Mouse (Mus musculus): ENCODE data around the gene Kalrn. TPM values are rescaled to one million over a fixed set of nuclear protein-coding genes. Genes with fewer than 3 reads are reported as not detected.

Kalrn gene
- total and polyA plus RNA-seq, 2 experiments from 2014 or later = 19.4 to 44.5 TPM

DNA sequence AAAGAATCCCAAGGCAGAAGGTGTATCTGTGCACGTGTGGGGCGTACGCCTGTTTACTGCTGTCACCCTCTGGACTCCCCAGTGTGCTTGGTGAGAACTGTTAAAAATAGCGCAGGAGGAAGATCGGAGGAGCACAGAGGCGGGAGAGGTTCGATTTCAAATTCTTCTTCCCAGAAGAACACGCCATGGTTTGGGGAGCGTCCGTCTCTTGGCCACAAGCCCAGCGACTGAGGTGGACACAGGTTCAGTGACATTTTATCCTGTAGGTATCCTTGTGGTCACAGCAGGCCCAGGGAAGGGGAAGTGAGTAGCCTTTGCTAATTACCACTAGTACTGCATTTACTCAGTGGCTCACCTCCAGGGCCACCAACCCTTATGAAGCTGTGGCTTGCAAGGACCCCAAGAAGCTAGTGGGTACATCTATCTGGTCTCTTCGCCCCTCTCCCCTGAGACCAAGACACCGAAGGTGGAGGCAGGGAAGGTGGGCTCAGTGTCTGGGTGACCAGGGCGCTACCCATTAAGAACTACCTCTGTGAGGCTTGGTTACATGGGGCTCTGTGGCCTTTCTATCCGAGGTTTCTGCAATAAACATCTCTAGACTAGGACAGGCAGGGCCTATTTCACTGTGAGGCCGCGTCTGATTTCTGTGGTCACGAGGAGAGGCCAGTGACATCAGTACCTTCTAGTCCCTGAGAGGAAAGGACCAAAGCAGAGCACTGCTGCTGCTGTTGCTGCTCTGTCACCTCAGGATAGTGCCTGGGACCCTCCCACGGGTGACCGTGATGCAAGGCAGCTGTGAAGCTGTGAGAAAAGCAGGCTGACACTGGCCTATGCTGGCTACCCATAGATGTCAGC, 561.1 kb downstream of the Kalrn start:
- Histone ChIP-seq H3K9me3 (replicated peaks; ENCODE audit: control insufficient read depth, low read length) (0 out of 2 replicates have a peak, but pooled peaks cover 4% of the 10 kb centered on the region), H3K4me2 (ENCODE audit: low read depth, low read length) (no peak overlapping the region), H3K36me3 (replicated peaks; ENCODE audit: control insufficient read depth, insufficient read depth, low read length) (peaks cover 34% of the 10 kb centered on the region), H3K4me1 (ENCODE audit: control insufficient read depth, insufficient read depth) (peaks cover 6% of the 10 kb centered on the region; the same call in 1 of the 2 replicates), H3K9ac (replicated peaks; ENCODE audit: low read depth, low read length) (no peak overlapping the region), H3K27ac (ENCODE audit: low read depth) (no peak overlapping the region; the same call in 1 of the 2 replicates), H3K27me3 (ENCODE audit: control insufficient read depth, insufficient read depth, low read length) (no peaks in the 10 kb centered on the region), H3K4me3 (ENCODE audit: low read depth, low read length) (no peak overlapping the region)
- WGBS = 60% methylated on average over 20 of the region's 20 CpGs
- no peak for ATAC-seq (ENCODE audit: insufficient read depth, low read depth)
- TF ChIP-seq EP300 (IDR thresholded peaks at IDR 0.05; ENCODE audit: low read depth) (no peak), CTCF (IDR thresholded peaks at IDR 0.05; ENCODE audit: low read depth) (no peak)
- no peak for DNase-seq (ENCODE audit: low spot score)

DNA sequence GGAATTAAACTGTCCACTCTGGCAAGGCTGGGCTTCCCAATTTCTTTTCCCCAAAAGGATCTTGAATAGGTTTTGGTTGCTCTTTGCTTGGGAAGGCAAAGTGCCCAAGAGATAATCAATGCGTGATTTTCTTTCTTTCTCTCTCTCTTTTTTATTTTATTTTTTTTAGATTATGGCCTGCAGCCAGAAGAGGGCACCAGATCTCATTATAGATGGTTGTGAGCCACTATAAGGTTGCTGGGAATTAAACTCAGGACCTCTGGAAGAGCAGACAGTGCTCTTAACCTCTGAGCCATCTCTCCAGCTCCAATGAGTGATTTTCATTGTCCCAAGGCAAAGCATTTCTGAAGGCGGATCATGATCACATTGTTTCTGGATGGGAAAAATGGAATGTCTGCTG, 563.8 kb downstream of the Kalrn start:
- 84% methylated on average over 2 of the region's 2 CpGs for WGBS
- Histone ChIP-seq H3K9me3 (replicated peaks; ENCODE audit: control insufficient read depth, low read length) (0 out of 2 replicates have a peak, but pooled peaks cover 4% of the 10 kb centered on the region), H3K27me3 (ENCODE audit: control insufficient read depth, insufficient read depth, low read length) (no peaks in the 10 kb centered on the region), H3K9ac (replicated peaks; ENCODE audit: low read depth, low read length) (no peak overlapping the region), H3K4me3 (ENCODE audit: low read depth, low read length) (no peak overlapping the region), H3K4me1 (ENCODE audit: control insufficient read depth, insufficient read depth) (peaks cover 10% of the 10 kb centered on the region), H3K36me3 (replicated peaks; ENCODE audit: control insufficient read depth, insufficient read depth, low read length) (peaks cover 15% of the 10 kb centered on the region), H3K4me2 (ENCODE audit: low read depth, low read length) (no peak overlapping the region), H3K27ac (ENCODE audit: low read depth) (no peak overlapping the region)
- ATAC-seq (ENCODE audit: insufficient read depth, low read depth) = no peak
- no peak for TF ChIP-seq EP300 (IDR thresholded peaks at IDR 0.05; ENCODE audit: low read depth)
- no peak for TF ChIP-seq CTCF (IDR thresholded peaks at IDR 0.05; ENCODE audit: low read depth)
- DNase-seq (ENCODE audit: low spot score) = no peak

DNA sequence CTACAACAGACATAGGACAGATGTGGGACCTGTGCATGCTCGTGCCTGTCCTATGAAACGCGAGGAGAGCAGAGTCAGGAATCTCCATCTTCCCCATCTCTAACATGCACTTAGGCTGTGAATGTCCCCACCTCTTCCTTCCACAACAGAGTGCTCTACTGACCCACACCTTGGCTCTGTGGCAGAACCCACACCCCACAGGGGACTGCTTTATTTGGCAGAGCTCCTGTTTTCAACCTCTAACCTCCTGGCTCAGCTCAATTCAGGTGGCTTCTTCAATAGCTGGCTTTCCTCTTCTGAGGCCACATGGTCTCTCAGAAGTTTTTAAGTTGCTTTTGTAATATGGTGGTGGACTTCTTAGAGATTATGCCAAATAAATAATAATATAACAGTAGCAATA, 567.3 kb downstream of the Kalrn start:
- WGBS = 96% methylated on average over 3 of the region's 3 CpGs
- ATAC-seq (ENCODE audit: insufficient read depth, low read depth) (no peak), DNase-seq (ENCODE audit: low spot score) (no peak)
- H3K9me3 ChIP-seq (replicated peaks; ENCODE audit: control insufficient read depth, low read length) = 0 out of 2 replicates have a peak, but pooled peaks cover 4% of the 10 kb centered on the region
- no peak overlapping the region for H3K4me3 ChIP-seq (ENCODE audit: low read depth, low read length)
- no peak overlapping the region for H3K4me2 ChIP-seq (ENCODE audit: low read depth, low read length)
- H3K36me3 ChIP-seq (replicated peaks; ENCODE audit: control insufficient read depth, insufficient read depth, low read length) = peaks cover 8% of the 10 kb centered on the region; the same call in 1 of the 2 replicates
- H3K27ac ChIP-seq (ENCODE audit: low read depth) = no peak overlapping the region
- H3K27me3 ChIP-seq (ENCODE audit: control insufficient read depth, insufficient read depth, low read length) = no peaks in the 10 kb centered on the region
- TF ChIP-seq CTCF (IDR thresholded peaks at IDR 0.05; ENCODE audit: low read depth) (no peak), EP300 (IDR thresholded peaks at IDR 0.05; ENCODE audit: low read depth) (no peak)
- H3K9ac ChIP-seq (replicated peaks; ENCODE audit: low read depth, low read length) = no peak overlapping the region
- H3K4me1 ChIP-seq (ENCODE audit: control insufficient read depth, insufficient read depth) = peaks cover 13% of the 10 kb centered on the region; the same call in 1 of the 2 replicates

DNA sequence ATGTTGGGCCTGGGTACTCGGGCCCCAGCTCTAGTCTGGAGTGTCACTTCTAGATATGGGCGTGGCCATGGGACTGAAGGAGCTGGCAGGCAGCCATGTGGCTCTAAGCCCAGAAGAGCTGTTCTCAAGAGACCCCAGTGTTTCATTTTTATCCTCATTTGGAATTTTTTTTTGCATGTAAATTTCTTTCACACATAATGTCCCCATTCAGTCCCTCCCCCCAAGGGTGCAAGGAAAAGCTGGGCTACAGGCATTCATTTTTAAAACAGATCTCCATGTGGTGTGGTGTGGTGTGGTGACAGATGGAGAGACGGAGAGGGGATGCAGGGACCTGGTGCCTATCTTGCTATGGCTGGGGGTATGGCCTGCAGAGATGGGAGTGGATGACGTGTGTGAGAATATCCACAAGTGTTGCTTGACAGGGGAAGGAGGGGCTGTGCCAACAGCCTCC, 569.2 kb downstream of the Kalrn start:
- H3K27ac ChIP-seq (ENCODE audit: low read depth) = peak overlapping the region; percentile 61
- peak overlapping the region; percentile 24 for H3K4me2 ChIP-seq (ENCODE audit: low read depth, low read length)
- H3K36me3 ChIP-seq (replicated peaks; ENCODE audit: control insufficient read depth, insufficient read depth, low read length) = no peaks in the 10 kb centered on the region
- no peak overlapping the region for H3K9ac ChIP-seq (replicated peaks; ENCODE audit: low read depth, low read length)
- H3K4me1 ChIP-seq (ENCODE audit: control insufficient read depth, insufficient read depth) = peaks cover 13% of the 10 kb centered on the region; the same call in 1 of the 2 replicates
- no peaks in the 10 kb centered on the region for H3K9me3 ChIP-seq (replicated peaks; ENCODE audit: control insufficient read depth, low read length)
- 9% methylated on average over 4 of the region's 4 CpGs for WGBS
- no peaks in the 10 kb centered on the region for H3K27me3 ChIP-seq (ENCODE audit: control insufficient read depth, insufficient read depth, low read length)
- TF ChIP-seq CTCF (IDR thresholded peaks at IDR 0.05; ENCODE audit: low read depth) (no peak), EP300 (IDR thresholded peaks at IDR 0.05; ENCODE audit: low read depth) (no peak)
- ATAC-seq (ENCODE audit: insufficient read depth, low read depth) = peak; percentile 78
- DNase-seq (ENCODE audit: low spot score) = peak; percentile 62
- no peak overlapping the region for H3K4me3 ChIP-seq (ENCODE audit: low read depth, low read length)

DNA sequence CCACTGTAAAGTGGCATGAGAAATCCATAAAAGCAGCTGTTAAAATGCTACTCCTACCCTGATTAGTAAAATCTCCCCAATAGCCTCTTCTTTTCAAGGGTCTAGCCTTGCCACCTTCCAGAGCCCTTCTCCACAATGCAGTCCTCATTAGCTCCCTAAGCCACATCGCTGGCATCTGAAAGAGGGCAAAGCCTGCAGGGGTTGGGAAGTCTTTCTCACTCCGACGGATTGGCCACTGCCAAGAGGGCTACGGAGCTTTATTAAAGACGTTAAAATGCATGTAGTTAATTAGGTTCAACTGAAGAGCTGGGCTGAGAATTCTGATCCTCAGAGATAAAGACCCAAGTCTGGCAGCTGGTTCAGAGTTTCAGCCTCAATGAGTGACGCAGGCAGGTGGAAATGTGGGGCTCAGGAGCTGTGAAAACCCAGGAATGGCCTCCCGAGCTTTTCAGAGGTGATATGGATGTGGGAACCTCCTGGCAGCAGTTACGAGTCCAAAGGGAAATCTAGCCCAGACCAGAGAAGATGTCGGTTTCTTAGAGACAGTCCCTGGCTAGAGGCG, 569.7 kb downstream of the Kalrn start:
- Histone ChIP-seq H3K4me1 (ENCODE audit: control insufficient read depth, insufficient read depth) (peaks cover 13% of the 10 kb centered on the region; the same call in 1 of the 2 replicates), H3K4me3 (ENCODE audit: low read depth, low read length) (no peak overlapping the region), H3K36me3 (replicated peaks; ENCODE audit: control insufficient read depth, insufficient read depth, low read length) (no peaks in the 10 kb centered on the region), H3K27ac (ENCODE audit: low read depth) (peak overlapping the region; percentile 36), H3K9ac (replicated peaks; ENCODE audit: low read depth, low read length) (no peak overlapping the region), H3K9me3 (replicated peaks; ENCODE audit: control insufficient read depth, low read length) (no peaks in the 10 kb centered on the region), H3K4me2 (ENCODE audit: low read depth, low read length) (peak overlapping the region; percentile 24; the same call in 1 of the 2 replicates), H3K27me3 (ENCODE audit: control insufficient read depth, insufficient read depth, low read length) (no peaks in the 10 kb centered on the region)
- DNase-seq (ENCODE audit: low spot score) (no peak), ATAC-seq (ENCODE audit: insufficient read depth, low read depth) (peak; percentile 5; the same call in 1 of the 2 replicates)
- 35% methylated on average over 10 of the region's 10 CpGs for WGBS
- TF ChIP-seq EP300 (IDR thresholded peaks at IDR 0.05; ENCODE audit: low read depth) (no peak), CTCF (IDR thresholded peaks at IDR 0.05; ENCODE audit: low read depth) (no peak)

All from heart, postnatal 0 days (tissue).